Mouse (Mus musculus) layer of hippocampus, postnatal 10 days (tissue): ENCODE results near the gene Atrnl1. TPM values are rescaled to one million over a fixed set of nuclear protein-coding genes. Genes with fewer than 3 reads are reported as not detected.
"Not testable (repeated sequence)": the region's sequence is repeated elsewhere in the genome, so short reads cannot be mapped to it uniquely, and the experiment has no call there.

ENCODE experiments used
- DNase-seq, 2 experiments: peaks; one replicate each; pipeline ENCODE4 v3.0.0; 2021; ENCODE audit warnings: low spot score in 2 of 2
- total RNA-seq, 2 experiments: library from RNA; stranded (reverse); gene quantifications; 2 replicates each; pipeline ENCODE4 v1.2.3; 2021

The Atrnl1 gene
- total RNA-seq, 2 experiments from 2014 or later = 69.7 to 72.4 TPM

GRCm38 (mm10) chr19:57686596-57686995 is 75.8 kb downstream of the Atrnl1 start:
- DNase-seq = peak in 1 of 2 experiments; percentile 32

DNA sequence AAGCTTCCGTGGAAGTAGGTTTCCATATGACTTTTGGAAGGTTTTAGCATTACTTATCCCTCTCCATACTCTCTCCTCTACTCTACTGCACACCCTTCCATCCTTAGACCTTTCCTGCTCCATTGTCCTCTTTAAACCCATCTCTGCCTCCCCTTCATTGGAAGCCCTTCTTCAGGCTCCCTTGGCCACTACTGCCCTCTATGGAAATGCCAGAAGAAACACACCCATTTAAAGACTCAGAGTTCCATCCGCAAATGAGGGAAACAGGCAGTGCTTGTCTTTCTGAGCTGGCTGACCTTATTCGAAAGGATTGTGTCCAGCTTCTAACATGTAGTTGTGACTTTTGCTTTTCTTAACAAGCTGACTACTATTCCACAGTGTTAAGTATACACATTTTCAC is 81.7 kb downstream of the Atrnl1 start:
- DNase-seq = no peak

DNA sequence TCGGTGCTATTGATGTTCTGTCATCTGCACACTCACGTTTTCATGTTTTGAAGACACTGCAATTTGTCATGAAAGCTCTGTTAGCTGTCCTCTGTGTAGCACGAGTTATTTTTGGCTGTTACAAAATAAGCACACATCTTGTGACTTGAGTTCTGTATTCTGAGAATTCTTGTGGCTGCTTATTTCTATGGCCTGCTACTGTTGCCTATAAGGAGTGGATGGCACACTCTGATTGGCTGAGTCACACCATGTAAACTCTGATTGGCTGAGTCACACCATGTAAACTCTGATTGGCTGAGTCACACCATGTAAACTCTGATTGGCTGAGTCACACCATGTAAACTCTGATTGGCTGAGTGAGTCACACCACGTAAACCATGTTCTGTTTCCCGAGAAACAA is 85.9 kb downstream of the Atrnl1 start:
- not testable (repeated sequence) for DNase-seq

DNA sequence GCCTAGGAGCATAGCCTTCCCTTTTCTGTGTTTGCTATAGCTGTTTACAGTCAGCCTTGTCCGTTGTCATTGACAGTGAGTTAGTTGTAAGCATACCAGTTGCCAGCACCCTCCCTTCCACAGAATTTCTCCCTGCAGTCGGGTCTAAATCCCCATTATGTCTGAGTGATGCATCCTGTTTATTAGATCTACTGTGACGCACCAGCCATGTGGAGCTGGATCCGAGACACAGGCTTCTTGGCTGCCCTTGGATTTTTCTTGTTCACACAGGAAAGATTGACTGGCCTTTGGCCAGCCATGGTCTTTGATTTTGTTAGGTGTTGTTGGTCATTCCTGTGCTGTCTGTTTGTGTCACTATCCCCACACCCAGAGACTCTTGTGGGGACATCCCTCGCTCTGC is 102.3 kb downstream of the Atrnl1 start:
- no peak for DNase-seq

DNA sequence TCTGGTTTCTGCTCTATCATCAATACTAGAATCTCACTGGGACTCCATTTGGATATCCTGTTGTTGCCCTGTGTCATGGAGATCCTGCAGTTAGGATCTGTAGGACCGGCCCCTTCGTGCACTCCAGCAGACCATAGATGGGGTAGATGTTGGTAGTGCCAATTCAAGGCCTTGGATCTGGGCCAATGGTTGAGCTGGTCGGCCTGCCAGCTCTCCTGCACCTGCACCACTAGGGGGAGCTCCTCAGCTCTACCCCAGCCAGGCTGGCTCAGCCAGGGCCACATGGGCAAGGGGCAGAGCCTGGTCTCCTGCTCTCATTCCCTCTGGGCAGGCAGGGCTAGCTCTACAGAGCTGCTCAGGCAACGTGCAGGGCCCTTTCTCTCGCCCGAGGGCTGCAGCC is 114.1 kb downstream of the Atrnl1 start:
- DNase-seq = peak in 1 of 2 experiments; percentile 28

DNA sequence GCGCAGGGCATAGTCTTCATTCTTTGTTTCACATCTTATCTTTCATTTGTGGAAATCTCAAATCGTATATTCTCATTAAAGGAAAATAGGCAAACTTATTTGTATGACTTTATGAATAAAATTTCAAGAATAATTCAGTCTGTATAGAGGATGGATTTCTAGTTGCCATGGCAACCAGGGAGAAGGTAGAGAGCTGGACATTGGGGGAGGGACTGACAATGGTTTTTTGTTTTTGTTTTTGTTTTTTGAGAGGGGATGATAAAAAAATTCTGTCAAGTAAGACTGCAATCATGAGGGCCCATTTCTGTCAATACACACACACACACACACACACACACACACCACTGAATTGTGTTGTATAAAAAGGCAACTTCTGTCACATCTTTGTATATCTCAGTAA is 114.5 kb downstream of the Atrnl1 start:
- DNase-seq = no peak

- DNase-seq = no peak
Observed at GRCm38 (mm10) chr19:57727009-57727408, 116.2 kb downstream of the Atrnl1 start.

DNA sequence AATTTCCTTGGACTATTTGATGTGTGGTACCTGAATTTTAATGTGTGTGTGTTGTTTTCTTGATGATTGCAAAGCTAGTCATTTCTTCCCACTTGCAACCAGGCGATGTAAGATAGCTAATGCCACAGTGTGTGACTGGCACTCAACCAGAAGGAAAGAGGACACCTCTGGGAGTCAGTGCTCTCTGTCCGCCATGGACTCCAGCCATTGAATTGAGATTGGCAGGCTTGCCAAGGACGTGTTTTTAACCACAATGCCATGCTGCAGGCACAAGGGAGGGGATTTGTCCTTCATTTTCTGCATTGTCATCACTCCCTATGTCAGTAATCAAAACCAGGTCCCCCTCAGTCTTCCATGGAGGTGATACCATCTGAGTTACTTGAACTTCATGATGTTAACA is 126.6 kb downstream of the Atrnl1 start:
- no peak for DNase-seq

- DNase-seq = peak; percentile 66 to 67
Observed at GRCm38 (mm10) chr19:57745579-57745978, 134.7 kb downstream of the Atrnl1 start.

DNA sequence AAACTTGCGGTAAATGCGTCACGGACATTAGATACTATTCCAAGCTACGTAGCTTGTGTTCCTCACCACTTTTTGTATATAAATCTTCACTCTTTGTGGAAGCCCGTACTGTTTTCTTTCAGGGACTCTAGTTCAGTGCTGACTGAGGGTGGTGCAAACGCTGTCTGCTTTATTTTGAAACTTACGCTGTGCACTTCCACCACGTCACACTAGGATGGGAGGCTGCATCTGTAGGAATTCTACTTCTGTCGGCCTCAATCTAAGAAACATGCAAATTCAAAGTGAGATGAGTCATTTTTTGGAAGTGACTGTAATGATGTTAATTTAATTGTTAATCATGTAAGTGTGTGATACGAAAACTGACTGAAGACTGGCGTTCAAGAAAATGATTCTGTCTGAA is 135.7 kb downstream of the Atrnl1 start:
- no peak for DNase-seq

GRCm38 (mm10) chr19:57752189-57752588 is 141.4 kb downstream of the Atrnl1 start:
- no peak for DNase-seq

- DNase-seq = no peak
Observed at GRCm38 (mm10) chr19:57762526-57762925, 151.7 kb downstream of the Atrnl1 start.

DNA sequence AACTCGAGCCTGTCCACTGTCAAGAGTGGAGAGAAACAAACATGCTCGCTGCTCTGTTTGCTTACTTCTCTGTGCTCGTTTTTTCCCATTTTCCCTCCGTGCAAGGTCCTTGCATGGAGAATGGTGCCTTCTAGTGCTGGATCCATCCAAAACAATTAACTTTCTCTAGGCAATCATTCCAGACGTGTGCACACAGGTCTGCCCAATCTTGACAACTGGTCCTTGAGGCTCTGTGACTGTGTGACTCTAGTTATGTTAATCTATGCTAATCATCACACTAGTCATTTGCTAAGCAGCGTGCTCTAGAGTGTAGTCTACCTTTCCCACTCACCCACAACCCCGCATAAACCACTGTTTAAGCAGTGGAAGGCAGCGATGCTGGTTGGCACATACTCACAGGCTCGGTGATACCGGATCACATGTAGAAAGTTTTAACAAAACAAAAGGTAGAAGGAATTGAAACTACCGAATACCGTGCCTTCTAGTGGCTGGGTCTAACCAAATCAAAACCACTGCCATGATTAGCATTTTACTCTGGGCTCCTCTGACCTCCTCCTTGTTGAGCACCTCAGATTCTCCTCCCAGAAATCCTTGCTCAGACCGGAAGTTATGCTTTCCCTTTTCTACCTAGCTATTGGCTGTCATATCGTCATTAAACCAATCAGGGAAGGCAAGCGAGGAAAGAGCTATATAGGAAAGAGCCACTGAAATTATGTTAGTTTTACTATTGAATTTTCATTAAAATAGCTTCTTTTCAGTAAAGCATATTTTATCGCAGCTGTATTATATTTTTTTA is 153.9 kb downstream of the Atrnl1 start:
- no peak for DNase-seq

DNA sequence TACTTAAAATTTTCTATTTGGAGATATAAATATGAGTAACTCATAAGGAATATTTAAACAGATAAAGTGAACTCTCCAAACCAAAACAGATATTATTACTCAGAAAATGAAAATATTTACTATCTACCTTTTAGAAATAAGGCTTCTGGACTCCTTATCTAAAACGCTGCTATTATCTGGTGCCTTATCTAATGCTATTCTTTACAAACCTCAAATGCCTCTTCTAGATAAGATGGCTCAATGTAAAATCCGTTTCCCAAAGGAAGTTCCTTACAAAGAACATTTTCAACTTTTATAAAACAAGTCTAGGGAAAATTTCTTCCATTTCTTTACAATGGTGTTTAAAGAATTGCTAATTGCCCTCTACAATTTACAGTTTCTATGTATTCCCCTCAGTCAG is 156.2 kb downstream of the Atrnl1 start:
- no peak for DNase-seq

GRCm38 (mm10) chr19:57768661-57769060 is 157.8 kb downstream of the Atrnl1 start:
- peak in 1 of 2 experiments; percentile 10 for DNase-seq

- DNase-seq = no peak
Observed at GRCm38 (mm10) chr19:57782366-57783089, 171.7 kb downstream of the Atrnl1 start.

DNA sequence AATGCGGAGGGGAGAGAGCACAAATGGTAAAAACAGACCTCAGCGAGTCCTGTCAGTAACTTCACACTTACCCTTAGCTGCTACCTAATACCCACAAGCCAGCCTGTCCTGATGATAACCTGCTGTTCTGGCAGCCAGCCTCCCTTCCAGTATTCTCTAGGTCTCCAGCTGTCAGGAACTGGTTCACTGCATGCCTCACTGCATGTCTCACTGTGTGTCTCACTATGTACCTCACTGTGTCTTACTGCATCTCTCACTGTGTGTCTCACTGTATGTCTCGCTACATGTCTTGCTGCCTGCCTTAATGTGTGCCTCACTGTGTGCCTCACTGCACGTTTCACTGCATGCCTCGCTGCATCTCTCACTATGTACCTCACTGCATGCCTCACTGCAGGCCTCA is 175.9 kb downstream of the Atrnl1 start:
- no peak for DNase-seq

GRCm38 (mm10) chr19:57802207-57802606 is 191.4 kb downstream of the Atrnl1 start:
- DNase-seq = no peak

GRCm38 (mm10) chr19:57802771-57803482 is 192.1 kb downstream of the Atrnl1 start:
- no peak for DNase-seq

GRCm38 (mm10) chr19:57803483-57803820 is 192.6 kb downstream of the Atrnl1 start:
- no peak for DNase-seq

- DNase-seq = no peak
Observed at GRCm38 (mm10) chr19:57808363-57808762, 197.5 kb downstream of the Atrnl1 start.

- DNase-seq = no peak
Observed at GRCm38 (mm10) chr19:57814291-57814690, 203.5 kb downstream of the Atrnl1 start.
